In the genomic region with DNA sequence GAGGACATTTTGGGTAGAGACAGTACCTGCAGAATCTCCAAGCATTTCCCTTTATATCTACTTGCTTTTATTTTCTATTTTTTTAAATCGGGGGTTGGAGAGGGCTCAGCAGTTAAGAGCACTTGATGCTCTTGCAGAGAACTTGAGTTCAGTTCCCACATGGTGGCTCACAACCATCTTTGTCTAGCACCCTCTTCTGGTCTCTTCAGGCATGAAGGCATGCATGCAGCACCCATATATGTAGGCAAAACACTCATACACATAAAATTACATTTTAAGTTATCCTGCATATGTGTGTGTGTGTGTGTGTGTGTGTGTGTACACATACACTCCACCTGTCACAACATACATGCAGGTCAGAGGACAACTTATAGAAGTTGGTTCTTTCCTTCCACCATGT, we compare ENCODE assay signal across 21 mouse cellular contexts. TPM values are rescaled to one million over a fixed set of nuclear protein-coding genes. Genes with fewer than 3 reads are reported as not detected.
DNase-seq lines count a peak whose midpoint lies in the region; TF ChIP-seq lines count a peak whose summit lies in the region.
"Had no signal": no experiment of that assay in that cellular context is flagged by ENCODE, and none has a peak within 500 bp of the region (broad histone marks: within the 10 kb centered on the region; RNA-seq: fewer than 3 reads in every experiment).

No protein-coding gene starts in this region.

- TF ChIP-seq RAD21 in MEL (IDR thresholded peaks at IDR 0.05; ENCODE audit: low read depth, low read length), result no peak

- H3K9ac ChIP-seq in MEL (ENCODE audit: control insufficient read depth, low read depth, low read length, poor library complexity, severe bottlenecking), result no peak overlapping the region
- H3K9ac ChIP-seq: embryonic facial prominence, embryonic 12.5 days; forebrain, embryonic 15.5 days; heart, embryonic 15.5 days; hindbrain, embryonic 14.5 days had no signal

- H3K79me2 ChIP-seq in MEL (ENCODE audit: control insufficient read depth, insufficient read depth, low read length, poor library complexity), result no peaks in the 10 kb centered on the region

- no peak for TF ChIP-seq POLR2A in MEL (IDR thresholded peaks at IDR 0.05; ENCODE audit: control insufficient read depth in 1 of 2, insufficient read depth in 1 of 2, low read depth in 1 of 2, low read length in 2 of 2, poor library complexity in 1 of 2)

- TF ChIP-seq EP300 in MEL (IDR thresholded peaks at IDR 0.05; ENCODE audit: low read depth in 1 of 2, low read length in 2 of 2), result no peak

- peaks cover 0 to 36% of the 10 kb centered on the region in 2 experiments; a peak in 2 of 4 replicates for H3K36me3 ChIP-seq in MEL (ENCODE audit: control insufficient read depth in 1 of 2, insufficient read depth in 2 of 2, low read length in 2 of 2)

- DNase-seq in heart, adult 11 months, result peak; percentile 73
- DNase-seq in heart, postnatal 4 days, result no peak
- DNase-seq in layer of hippocampus, adult 2 months (ENCODE audit: low spot score in 2 of 2), result no peak
- no peak for DNase-seq in layer of hippocampus, adult 8-10 months (ENCODE audit: low spot score in 2 of 2)
- peak; percentile 36 for DNase-seq in CD4-positive helper T cell, adult 2 months (ENCODE audit: low read depth, low spot score)
- peak; percentile 23 for DNase-seq in MEL (ENCODE audit: low read depth, low spot score)
- DNase-seq in left cerebral cortex, adult 2 months (ENCODE audit: extremely low spot score in 1 of 2, low spot score in 2 of 2), result no peak
- DNase-seq in retina, postnatal 1 day, result no peak
- DNase-seq: adrenal gland, postnatal 14 days; cerebellum, adult 11-12 months; cerebellum, adult 9-10 months; cerebellum, postnatal 25 days; gastrocnemius, postnatal 25 days; heart, postnatal 14 days; kidney, adult 11 months had no signal

- intact Hi-C loops in left cerebral cortex, adult 2 months (cut with DNase I), result loop anchor here (2.0 kb wide), 1 partner anchor 69 kb away; no protein-coding TSS in a partner anchor

- H3K27me3 ChIP-seq in MEL (ENCODE audit: control insufficient read depth in 1 of 2, insufficient read depth in 2 of 2, low read length in 2 of 2), result no peaks in the 10 kb centered on the region
- H3K27me3 ChIP-seq: embryonic facial prominence, embryonic 12.5 days; forebrain, embryonic 15.5 days; heart, embryonic 15.5 days had no signal

- no peaks in the 10 kb centered on the region for H3K9me3 ChIP-seq in MEL (replicated peaks; ENCODE audit: insufficient read depth, low read length)
- H3K9me3 ChIP-seq: embryonic facial prominence, embryonic 12.5 days; forebrain, embryonic 15.5 days; G1E; heart, embryonic 15.5 days; hindbrain, embryonic 10.5 days had no signal

- no peak overlapping the region for H3K4me3 ChIP-seq in layer of hippocampus, adult 2 months
- H3K4me3 ChIP-seq in MEL (ENCODE audit: control insufficient read depth in 1 of 2, insufficient read depth in 1 of 2, low read depth in 2 of 2, low read length in 2 of 2), result no peak overlapping the region
- H3K4me3 ChIP-seq in left cerebral cortex, adult 2 months, result no peak overlapping the region
- H3K4me3 ChIP-seq: embryonic facial prominence, embryonic 12.5 days; forebrain, embryonic 15.5 days; heart, embryonic 15.5 days; hindbrain, embryonic 10.5 days had no signal

- H3K4me1 ChIP-seq in MEL (ENCODE audit: control insufficient read depth in 1 of 2, insufficient read depth in 2 of 2, low read length in 2 of 2), result no peaks in the 10 kb centered on the region
- H3K4me1 ChIP-seq: embryonic facial prominence, embryonic 12.5 days; forebrain, embryonic 15.5 days; heart, embryonic 15.5 days; hindbrain, embryonic 10.5 days had no signal

- H3K27ac ChIP-seq in layer of hippocampus, adult 2 months, result no peak overlapping the region
- no peak overlapping the region for H3K27ac ChIP-seq in MEL (ENCODE audit: control insufficient read depth, low read depth, low read length)
- no peak overlapping the region for H3K27ac ChIP-seq in left cerebral cortex, adult 2 months
- H3K27ac ChIP-seq: embryonic facial prominence, embryonic 12.5 days; forebrain, embryonic 15.5 days; heart, embryonic 15.5 days; hindbrain, embryonic 10.5 days; hindbrain, embryonic 14.5 days had no signal

- TF ChIP-seq CTCF in layer of hippocampus, adult 2 months (conservative IDR thresholded peaks at IDR 0.05), result peak; percentile 48
- TF ChIP-seq CTCF in MEL (IDR thresholded peaks at IDR 0.05 in 2 of 3, conservative IDR thresholded peaks at IDR 0.05 in 1 of 3; ENCODE audit: control insufficient read depth in 1 of 3, insufficient read depth in 1 of 3, low read depth in 2 of 3, low read length in 3 of 3, poor library complexity in 1 of 3, severe bottlenecking in 1 of 3), result peak in 1 of 3 experiments; percentile 18; a peak in 2 of 6 replicates
- TF ChIP-seq CTCF in left cerebral cortex, adult 2 months (IDR thresholded peaks at IDR 0.05), result no peak; the same call in 1 of the 2 replicates

TF ChIP-seq in MEL, 35 proteins besides CTCF, POLR2A, EP300 and RAD21:
- TF ChIP-seq E2F4 (IDR thresholded peaks at IDR 0.05; ENCODE audit: borderline replicate concordance, low read depth, low read length), result no peak

RNA-seq across cellular contexts. Expression of gene Gosr1, which starts 17.5 kb away (rescaled TPM):
- total RNA-seq in heart, postnatal 4 days (2021), result 10 to 100 TPM; 34.9 to 37.0 TPM
- total RNA-seq in layer of hippocampus, adult 2 months (2021), result 10 to 100 TPM; 53.4 to 54.7 TPM
- total RNA-seq in layer of hippocampus, adult 8-10 months (2022), result 10 to 100 TPM; 44.1 to 69.8 (median 54.0) TPM
- total RNA-seq in MEL (2012; rRNA removed), result 18.3 and 23.1 TPM in 2 replicates
- polyA plus RNA-seq in MEL (2012; ENCODE audit: insufficient read depth in 1 of 2, insufficient read length in 2 of 2, low read depth in 1 of 2, low replicate concordance in 2 of 2, missing spikeins in 1 of 2), result 10 to 100 TPM in 1 of 2 experiments, not detected in 1; 25.8 TPM
- total RNA-seq in left cerebral cortex, adult 2 months (2021), result 10 to 100 TPM; 43.1 to 49.3 TPM

Comparison
In these comparisons a context has a peak if more than half of its experiments do, and no peak if none do; other contexts are left out.
1. DNase-seq: peak in heart, adult 11 months (single experiment), CD4-positive helper T cell, adult 2 months (single experiment) and MEL (single experiment); none in heart, postnatal 4 days (single experiment), layer of hippocampus, adult 2 months (0 of 2), layer of hippocampus, adult 8-10 months (0 of 2), left cerebral cortex, adult 2 months (0 of 2) and retina, postnatal 1 day (single experiment).